Mouse (Mus musculus) limb, embryonic 12.5 days (tissue): ENCODE data around the gene Mtfr1l. TPM values are rescaled to one million over a fixed set of nuclear protein-coding genes. Genes with fewer than 3 reads are reported as not detected.
"Not testable (repeated sequence)": the region's sequence is repeated elsewhere in the genome, so short reads cannot be mapped to it uniquely, and the experiment has no call there.

ENCODE experiments used
- ATAC-seq: fragments of 200-750 bp; cut with Nextera tagmentation; 2 replicates; pipeline ENCODE4 v1.8.0; 2017; ENCODE audit warnings: low read depth, moderate TSS enrichment; ENCODE audit not compliant: insufficient number of reproducible peaks, insufficient read depth, low FRiP score, low TSS enrichment
- H3K27ac ChIP-seq: fragments of 300-500 bp; sonication (generic); 2 replicates; pipeline ENCODE4 v1.5.1; 2016; ENCODE audit warnings: mild to moderate bottlenecking, moderate library complexity
- H3K27me3 ChIP-seq: fragments of 300-500 bp; sonication (generic); 2 replicates; pipeline ENCODE4 v1.6.1; 2016; ENCODE audit warnings: mild to moderate bottlenecking, moderate library complexity
- H3K36me3 ChIP-seq: fragments of 300-500 bp; sonication (generic); 2 replicates; pipeline ENCODE4 v1.6.1; 2016; ENCODE audit warnings: mild to moderate bottlenecking, moderate library complexity
- H3K4me1 ChIP-seq: fragments of 300-500 bp; sonication (generic); replicated peaks from 2 replicates; pipeline ENCODE4 v1.6.1; 2016
- H3K4me2 ChIP-seq: fragments of 300-500 bp; sonication (generic); 2 replicates; pipeline ENCODE4 v1.6.1; 2016; ENCODE audit warnings: mild to moderate bottlenecking, moderate library complexity
- H3K4me3 ChIP-seq: fragments of 300-500 bp; sonication (generic); replicated peaks from 2 replicates; pipeline ENCODE4 v1.5.1; 2016; ENCODE audit warnings: mild to moderate bottlenecking
- H3K9ac ChIP-seq: fragments of 300-500 bp; sonication (generic); replicated peaks from 2 replicates; pipeline ENCODE4 v1.6.1; 2016; ENCODE audit warnings: mild to moderate bottlenecking, moderate library complexity
- H3K9me3 ChIP-seq: fragments of 300-500 bp; sonication (generic); 2 replicates; pipeline ENCODE4 v1.6.1; 2016; ENCODE audit warnings: mild to moderate bottlenecking, moderate library complexity
- WGBS: fragments of 180-500 bp; shearing (Covaris S2); methylation state at CpG from one replicate; pipeline ENCODE4 v1.1.7; 2016; 5-methylcytosine and 5-hydroxymethylcytosine counted together
- polyA plus RNA-seq: library from polyadenylated mRNA; unstranded; fragments of >200 nt; fragmentation: Nextera tagmentation; extraction: Ambion mirVana; gene quantifications from 2 replicates; pipeline ENCODE4 v1.2.1, GENCODE M21; 2016

Gene Mtfr1l
- polyA plus RNA-seq, 1 experiment from 2014 or later, result 118 TPM

GRCm38 (mm10) chr4:134514309-134514930, 20.8 kb downstream of the Mtfr1l start:
- Histone ChIP-seq H3K4me2 (no peak overlapping the region), H3K27me3 (no peaks in the 10 kb centered on the region), H3K4me1 (peaks cover 15% of the 10 kb centered on the region), H3K9ac (no peak overlapping the region), H3K4me3 (no peak overlapping the region), H3K36me3 (no peaks in the 10 kb centered on the region; the same call in 1 of the 2 replicates), H3K27ac (no peak overlapping the region), H3K9me3 (no peaks in the 10 kb centered on the region)
- WGBS, result 87% methylated on average over 11 of the region's 11 CpGs
- no peak for ATAC-seq

DNA sequence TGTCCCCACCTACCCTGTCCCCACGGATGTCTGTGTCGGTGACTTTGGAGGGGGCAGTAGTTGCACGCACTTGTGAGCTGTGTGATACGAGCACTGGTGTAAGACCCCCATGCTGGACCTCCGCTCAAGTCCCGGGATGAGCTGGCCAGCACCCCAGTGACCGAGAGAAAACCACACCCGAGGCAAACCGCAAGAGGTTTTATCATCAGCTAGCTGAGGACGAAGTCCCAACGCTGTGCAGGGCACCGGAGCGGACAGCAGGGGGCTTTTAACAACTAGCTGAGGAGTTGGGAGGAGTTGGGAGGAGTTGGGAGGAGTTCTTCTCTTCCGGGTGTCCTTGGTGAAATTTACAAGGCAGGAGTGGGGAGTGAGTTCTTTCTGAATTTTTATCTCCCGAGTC, 22.4 kb downstream of the Mtfr1l start:
- Histone ChIP-seq H3K27ac (no peak overlapping the region; the same call in 1 of the 2 replicates), H3K36me3 (no peaks in the 10 kb centered on the region; the same call in 1 of the 2 replicates), H3K4me3 (peak overlapping the region; percentile 27), H3K27me3 (no peaks in the 10 kb centered on the region), H3K9me3 (no peaks in the 10 kb centered on the region), H3K4me2 (peak overlapping the region; percentile 48), H3K4me1 (peaks cover 15% of the 10 kb centered on the region), H3K9ac (peak overlapping the region; percentile 44; the same call in 1 of the 2 replicates)
- no peak for ATAC-seq
- WGBS, result 19% methylated on average over 15 of the region's 15 CpGs

GRCm38 (mm10) chr4:134511730-134512129, 23.5 kb downstream of the Mtfr1l start:
- H3K9ac ChIP-seq, result no peak overlapping the region; the same call in 1 of the 2 replicates
- no peaks in the 10 kb centered on the region for H3K9me3 ChIP-seq
- no peaks in the 10 kb centered on the region for H3K27me3 ChIP-seq
- H3K36me3 ChIP-seq, result no peaks in the 10 kb centered on the region; the same call in 1 of the 2 replicates
- H3K4me2 ChIP-seq, result peak overlapping the region; percentile 88
- peaks cover 15% of the 10 kb centered on the region for H3K4me1 ChIP-seq
- WGBS, result 78% methylated on average over 6 of the region's 6 CpGs
- no peak for ATAC-seq
- peak overlapping the region; percentile 64 for H3K4me3 ChIP-seq
- no peak overlapping the region for H3K27ac ChIP-seq

DNA sequence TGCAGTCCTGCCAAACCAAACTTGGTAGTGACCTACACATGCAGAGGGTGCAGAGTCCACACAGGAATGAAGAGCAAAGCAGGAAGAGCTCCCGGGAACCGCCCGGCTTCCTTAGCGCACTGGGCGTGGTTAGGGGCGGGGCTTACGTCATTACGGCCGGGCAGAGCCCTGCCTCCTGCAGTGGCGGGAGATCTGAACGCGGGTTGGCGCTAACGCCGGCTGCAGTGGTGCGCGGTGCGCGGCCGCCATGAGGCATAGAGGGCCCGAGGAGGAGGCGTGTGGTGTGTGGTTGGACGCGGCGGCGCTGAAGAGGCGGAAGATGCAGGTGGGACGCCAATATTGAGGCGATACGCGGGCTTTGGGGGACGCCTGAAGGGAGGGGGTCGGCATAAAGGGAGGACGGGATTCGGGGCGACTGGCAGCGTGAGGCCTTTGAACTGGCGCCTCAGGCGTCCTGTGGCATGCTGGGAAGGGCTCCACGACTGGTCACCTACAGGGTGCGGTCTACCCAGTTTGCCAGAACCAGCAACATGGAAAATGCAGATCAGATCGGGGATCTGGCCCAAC, 24.3 kb downstream of the Mtfr1l start, which contains the start of gene Aunip:
Gene Aunip (plus strand): TSS at position 155 of the 567 bp plus-strand sequence.
- H3K4me3 ChIP-seq, result peak within 1 kb of the TSS; percentile 64
- WGBS, result under 1% methylated on average over 42 of the region's 42 CpGs
- no peaks in the 10 kb centered on the region; the same call in 1 of the 2 replicates for H3K36me3 ChIP-seq
- ATAC-seq, result peak; percentile 92
- H3K9me3 ChIP-seq, result no peaks in the 10 kb centered on the region
- H3K4me1 ChIP-seq, result peaks cover 15% of the 10 kb centered on the region
- no peaks in the 10 kb centered on the region for H3K27me3 ChIP-seq
- H3K4me2 ChIP-seq, result peak within 1 kb of the TSS; percentile 88
- peak within 1 kb of the TSS; percentile 74; the same call in 1 of the 2 replicates for H3K27ac ChIP-seq
- peak within 1 kb of the TSS; percentile 69 for H3K9ac ChIP-seq

GRCm38 (mm10) chr4:134510396-134510795, 24.8 kb downstream of the Mtfr1l start:
- WGBS, result 73% methylated on average over 4 of the region's 4 CpGs
- peak overlapping the region; percentile 64; the same call in 1 of the 2 replicates for H3K4me3 ChIP-seq
- peaks cover 15% of the 10 kb centered on the region for H3K4me1 ChIP-seq
- no peak overlapping the region for H3K9ac ChIP-seq
- H3K27me3 ChIP-seq, result no peaks in the 10 kb centered on the region
- 0 out of 2 replicates have a peak, but pooled peaks have one; percentile 11 for ATAC-seq
- H3K27ac ChIP-seq, result no peak overlapping the region
- no peaks in the 10 kb centered on the region; the same call in 1 of the 2 replicates for H3K36me3 ChIP-seq
- no peaks in the 10 kb centered on the region for H3K9me3 ChIP-seq
- peak overlapping the region; percentile 88 for H3K4me2 ChIP-seq

GRCm38 (mm10) chr4:134506713-134507112, 28.5 kb downstream of the Mtfr1l start:
- 83% methylated on average over 19 of the region's 19 CpGs for WGBS

GRCm38 (mm10) chr4:134505966-134506594, 29.1 kb downstream of the Mtfr1l start:
- no peak overlapping the region for H3K27ac ChIP-seq
- H3K4me2 ChIP-seq, result no peak overlapping the region
- H3K27me3 ChIP-seq, result no peaks in the 10 kb centered on the region
- no peaks in the 10 kb centered on the region for H3K36me3 ChIP-seq
- no peak for ATAC-seq
- no peak overlapping the region for H3K9ac ChIP-seq
- no peaks in the 10 kb centered on the region; the same call in 1 of the 2 replicates for H3K4me1 ChIP-seq
- WGBS, result 81% methylated on average over 4 of the region's 4 CpGs
- no peak overlapping the region for H3K4me3 ChIP-seq
- H3K9me3 ChIP-seq, result no peaks in the 10 kb centered on the region

More at GRCm38 (mm10) chr4:134506713-134507112, 28.5 kb downstream of the Mtfr1l start:
- no peak overlapping the region for H3K4me2 ChIP-seq
- no peak for ATAC-seq
- no peaks in the 10 kb centered on the region for H3K27me3 ChIP-seq
- no peak overlapping the region for H3K9ac ChIP-seq
- no peak overlapping the region for H3K4me3 ChIP-seq
- no peak overlapping the region for H3K27ac ChIP-seq
- no peaks in the 10 kb centered on the region for H3K36me3 ChIP-seq
- H3K4me1 ChIP-seq, result peaks cover 3% of the 10 kb centered on the region; the same call in 1 of the 2 replicates
- H3K9me3 ChIP-seq, result no peaks in the 10 kb centered on the region

GRCm38 (mm10) chr4:134505303-134505789, 29.8 kb downstream of the Mtfr1l start:
- no peak overlapping the region for H3K27ac ChIP-seq
- H3K9me3 ChIP-seq, result no peaks in the 10 kb centered on the region
- H3K4me2 ChIP-seq, result no peak overlapping the region
- ATAC-seq, result no peak
- H3K4me3 ChIP-seq, result no peak overlapping the region
- no peak overlapping the region for H3K9ac ChIP-seq
- H3K27me3 ChIP-seq, result no peaks in the 10 kb centered on the region
- 90% methylated on average over 4 of the region's 4 CpGs for WGBS
- H3K4me1 ChIP-seq, result no peaks in the 10 kb centered on the region
- no peaks in the 10 kb centered on the region for H3K36me3 ChIP-seq

DNA sequence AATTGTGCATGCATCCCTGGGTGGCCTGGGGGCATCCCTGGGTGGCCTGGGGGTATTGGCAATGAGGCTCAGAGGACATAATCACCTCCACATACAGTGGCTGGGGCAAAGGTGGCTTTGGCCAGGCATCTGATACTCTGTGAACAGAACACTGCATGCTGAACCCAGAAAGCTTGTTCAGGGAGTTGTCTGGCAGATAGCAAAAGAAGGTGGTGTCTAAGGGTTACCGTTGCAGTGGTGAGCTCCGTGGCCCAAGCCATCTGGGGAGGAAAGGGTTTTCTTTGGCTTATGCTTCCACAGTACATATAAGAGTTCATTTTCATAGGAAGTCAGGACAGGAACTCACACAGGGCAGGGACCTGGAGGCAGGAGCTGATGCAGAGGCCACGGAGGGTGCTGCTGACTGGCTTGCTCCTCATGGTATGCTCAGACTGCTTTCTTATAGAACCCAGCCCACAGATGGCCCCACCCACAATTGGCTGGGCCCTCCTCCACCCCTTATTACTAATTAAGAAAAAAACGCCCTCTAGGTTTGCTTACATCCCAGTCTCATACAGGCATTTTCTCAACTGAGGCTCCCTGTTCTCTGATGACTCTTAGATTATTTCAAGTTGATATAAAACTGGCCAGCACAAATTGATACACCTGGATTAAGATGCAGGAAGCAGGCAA, 31.4 kb downstream of the Mtfr1l start:
- Histone ChIP-seq H3K4me2 (no peak overlapping the region), H3K27ac (no peak overlapping the region), H3K36me3 (no peaks in the 10 kb centered on the region), H3K9ac (no peak overlapping the region), H3K9me3 (no peaks in the 10 kb centered on the region), H3K27me3 (no peaks in the 10 kb centered on the region), H3K4me3 (no peak overlapping the region), H3K4me1 (no peaks in the 10 kb centered on the region)
- no peak for ATAC-seq
- WGBS, result 70% methylated on average over 4 of the region's 4 CpGs

DNA sequence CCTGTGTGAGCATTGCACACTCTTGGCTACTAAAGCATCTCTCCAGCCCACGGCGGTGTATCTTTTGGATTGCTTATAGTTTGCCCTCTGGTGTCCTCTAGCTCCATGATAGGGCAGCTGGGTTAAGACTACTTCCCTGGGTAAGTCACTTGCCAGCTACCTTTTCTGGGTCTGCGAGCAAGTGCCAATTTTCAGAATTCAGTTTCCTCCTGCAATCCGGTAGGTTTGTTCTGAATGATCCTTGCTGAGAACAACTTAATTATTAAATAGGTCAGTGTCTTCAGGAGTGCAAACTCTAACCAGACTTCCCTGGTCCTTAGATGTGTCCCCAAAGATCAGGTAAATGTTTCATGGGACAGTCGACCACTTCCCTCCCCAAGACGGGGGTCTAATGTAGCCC, 34.1 kb downstream of the Mtfr1l start:
- peaks cover 10% of the 10 kb centered on the region; the same call in 1 of the 2 replicates for H3K27me3 ChIP-seq
- H3K4me1 ChIP-seq, result peaks cover 14% of the 10 kb centered on the region
- H3K4me2 ChIP-seq, result no peak overlapping the region
- no peaks in the 10 kb centered on the region for H3K36me3 ChIP-seq
- H3K4me3 ChIP-seq, result no peak overlapping the region
- no peak overlapping the region for H3K9ac ChIP-seq
- ATAC-seq, result no peak
- 92% methylated on average over 6 of the region's 6 CpGs for WGBS
- H3K9me3 ChIP-seq, result no peaks in the 10 kb centered on the region
- H3K27ac ChIP-seq, result no peak overlapping the region

- H3K27me3 ChIP-seq, H3K27ac ChIP-seq, H3K36me3 ChIP-seq, H3K4me3 ChIP-seq, H3K9ac ChIP-seq, H3K9me3 ChIP-seq, H3K4me2 ChIP-seq, ATAC-seq: not testable (repeated sequence)
- 87% methylated on average over 6 of the region's 6 CpGs for WGBS
- peaks cover 23% of the 10 kb centered on the region for H3K4me1 ChIP-seq
Observed at GRCm38 (mm10) chr4:134498983-134499382, 36.2 kb downstream of the Mtfr1l start.
